Mouse (Mus musculus) liver, embryonic 12.5 days (tissue): ENCODE results near the gene Ssh1. TPM values are rescaled to one million over a fixed set of nuclear protein-coding genes. Genes with fewer than 3 reads are reported as not detected.

Experiments
- ATAC-seq: fragments of 200-750 bp; cut with Nextera tagmentation; 2 replicates; pipeline ENCODE4 v1.8.0; 2017; ENCODE audit warnings: moderate number of reproducible peaks, mild to moderate bottlenecking, moderate library complexity
- H3K27ac ChIP-seq: fragments of 300-500 bp; sonication (generic); 2 replicates; pipeline ENCODE4 v1.5.1; 2016; ENCODE audit warnings: mild to moderate bottlenecking
- H3K27me3 ChIP-seq: fragments of 300-500 bp; sonication (generic); replicated peaks from 2 replicates; pipeline ENCODE4 v1.6.1; 2016; ENCODE audit warnings: mild to moderate bottlenecking, moderate library complexity
- H3K36me3 ChIP-seq: fragments of 300-500 bp; sonication (generic); 2 replicates; pipeline ENCODE4 v1.6.1; 2016; ENCODE audit warnings: mild to moderate bottlenecking, moderate library complexity
- H3K4me1 ChIP-seq: fragments of 300-500 bp; sonication (generic); 2 replicates; pipeline ENCODE4 v1.6.1; 2016
- H3K4me2 ChIP-seq: fragments of 300-500 bp; sonication (generic); 2 replicates; pipeline ENCODE4 v1.6.1; 2016; ENCODE audit warnings: mild to moderate bottlenecking, moderate library complexity
- H3K4me3 ChIP-seq: fragments of 300-500 bp; sonication (generic); 2 replicates; pipeline ENCODE4 v1.5.1; 2016; ENCODE audit warnings: mild to moderate bottlenecking, moderate library complexity
- H3K9ac ChIP-seq: fragments of 300-500 bp; sonication (generic); 2 replicates; pipeline ENCODE4 v1.6.1; 2016; ENCODE audit warnings: mild to moderate bottlenecking, moderate library complexity
- H3K9me3 ChIP-seq: fragments of 300-500 bp; sonication (generic); replicated peaks from 2 replicates; pipeline ENCODE4 v1.6.1; 2016; ENCODE audit warnings: mild to moderate bottlenecking, moderate library complexity
- WGBS: fragments of 180-500 bp; shearing (Covaris S2); methylation state at CpG from one replicate; pipeline ENCODE4 v1.1.7; 2016; ENCODE audit not compliant: insufficient replicate concordance; 5-methylcytosine and 5-hydroxymethylcytosine counted together
- polyA plus RNA-seq: library from polyadenylated mRNA; unstranded; fragments of >200 nt; fragmentation: Nextera tagmentation; extraction: Ambion mirVana; gene quantifications from 2 replicates; pipeline ENCODE4 v1.2.1, GENCODE M21; 2016

Gene Ssh1
- polyA plus RNA-seq, 1 experiment from 2014 or later: 8.9 TPM

DNA sequence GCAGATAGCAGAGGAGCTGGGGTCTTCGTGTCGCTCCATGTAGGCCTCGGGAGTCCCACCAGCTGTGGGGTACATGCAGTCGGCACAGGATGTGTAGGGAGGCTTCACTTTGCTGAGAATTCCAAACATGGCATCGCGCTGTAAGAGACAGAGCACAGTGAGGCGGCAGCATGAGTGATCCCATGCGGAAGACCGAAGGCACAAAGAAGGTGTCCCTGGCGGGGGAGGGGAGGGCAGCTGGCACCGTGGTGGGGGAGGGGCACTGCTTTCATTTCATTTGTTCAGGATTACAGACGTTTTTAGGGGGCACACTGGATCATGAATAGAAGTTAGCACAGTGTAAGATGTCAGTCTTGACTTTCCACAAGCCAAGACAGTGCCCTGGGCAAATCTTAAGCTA, 50.4 kb downstream of the Ssh1 start:
- H3K4me3 ChIP-seq: no peak overlapping the region
- 82% methylated on average over 12 of the region's 12 CpGs for WGBS
- peaks cover 18% of the 10 kb centered on the region for H3K4me1 ChIP-seq
- H3K9me3 ChIP-seq: no peaks in the 10 kb centered on the region
- no peak overlapping the region for H3K27ac ChIP-seq
- no peak for ATAC-seq
- H3K36me3 ChIP-seq: peaks cover 97% of the 10 kb centered on the region
- no peak overlapping the region for H3K9ac ChIP-seq
- H3K27me3 ChIP-seq: no peaks in the 10 kb centered on the region
- no peak overlapping the region for H3K4me2 ChIP-seq

DNA sequence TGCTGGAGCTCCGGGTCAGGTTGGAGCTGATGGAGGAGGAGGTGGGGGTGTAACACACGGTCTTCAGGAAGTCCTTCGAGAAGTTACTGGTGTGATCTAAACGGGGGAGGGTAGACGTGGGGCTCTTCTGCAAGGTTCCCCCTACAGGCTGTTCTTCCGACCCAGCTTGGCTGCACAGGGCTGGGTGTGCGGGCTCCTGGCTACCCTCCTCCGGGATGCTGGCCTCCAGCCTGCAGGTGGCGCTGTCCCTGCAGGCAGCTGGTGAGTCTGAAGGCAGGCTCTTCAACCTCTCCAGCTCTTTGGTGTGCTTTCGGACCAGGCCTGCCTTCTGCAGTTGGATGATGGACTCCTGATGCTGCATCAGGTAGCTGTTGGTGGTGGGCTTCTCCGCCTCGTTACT, 51.1 kb downstream of the Ssh1 start:
- H3K4me2 ChIP-seq: no peak overlapping the region
- H3K9ac ChIP-seq: no peak overlapping the region
- H3K27ac ChIP-seq: no peak overlapping the region
- peaks cover 97% of the 10 kb centered on the region for H3K36me3 ChIP-seq
- H3K4me3 ChIP-seq: no peak overlapping the region
- peak; percentile 32; the same call in 1 of the 2 replicates for ATAC-seq
- H3K4me1 ChIP-seq: peaks cover 25% of the 10 kb centered on the region
- H3K27me3 ChIP-seq: no peaks in the 10 kb centered on the region
- 77% methylated on average over 12 of the region's 12 CpGs for WGBS
- no peaks in the 10 kb centered on the region for H3K9me3 ChIP-seq

DNA sequence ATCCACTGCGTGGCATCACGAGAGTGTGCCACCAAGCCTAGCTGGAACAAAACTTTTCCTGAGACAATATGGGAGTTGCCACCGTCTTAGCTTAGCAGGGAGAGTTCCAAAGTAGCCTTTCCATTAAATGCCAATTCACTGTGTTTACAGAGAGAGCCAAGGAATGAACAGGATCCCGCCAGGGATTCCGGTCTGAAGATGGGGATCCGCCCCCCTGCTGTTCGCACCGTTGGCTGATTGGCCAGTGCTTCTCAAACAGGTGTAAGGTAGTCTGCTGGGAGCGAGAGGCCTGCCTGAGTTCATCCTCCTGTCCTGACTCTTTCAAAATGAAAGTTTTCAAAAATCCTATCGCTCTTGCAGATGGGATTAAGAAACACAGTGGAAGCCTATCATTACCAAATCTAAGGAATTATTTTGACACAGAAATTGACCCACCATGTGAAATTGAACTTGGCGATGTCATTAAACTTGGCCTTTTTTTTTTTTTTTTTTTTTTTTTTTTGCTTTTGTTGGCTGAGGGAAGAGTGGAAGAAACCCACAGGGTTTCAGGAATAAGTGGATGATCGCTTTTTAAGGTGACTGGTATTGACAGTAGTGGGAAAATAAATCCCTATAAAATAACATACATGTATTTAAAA, 54.3 kb downstream of the Ssh1 start:
- H3K9ac ChIP-seq: no peak overlapping the region
- no peaks in the 10 kb centered on the region for H3K9me3 ChIP-seq
- H3K4me2 ChIP-seq: no peak overlapping the region
- H3K4me3 ChIP-seq: no peak overlapping the region
- H3K4me1 ChIP-seq: peaks cover 44% of the 10 kb centered on the region
- H3K27ac ChIP-seq: no peak overlapping the region
- no peak for ATAC-seq
- peaks cover 65% of the 10 kb centered on the region for H3K36me3 ChIP-seq
- 73% methylated on average over 12 of the region's 12 CpGs for WGBS
- no peaks in the 10 kb centered on the region for H3K27me3 ChIP-seq

GRCm38 (mm10) chr5:113937650-113938049, 56.0 kb downstream of the Ssh1 start:
- no peak overlapping the region for H3K9ac ChIP-seq
- 0 out of 2 replicates have a peak, but pooled peaks have one; percentile 26 for ATAC-seq
- H3K27me3 ChIP-seq: no peaks in the 10 kb centered on the region
- peaks cover 48% of the 10 kb centered on the region for H3K36me3 ChIP-seq
- no peak overlapping the region for H3K4me2 ChIP-seq
- peaks cover 48% of the 10 kb centered on the region for H3K4me1 ChIP-seq
- H3K27ac ChIP-seq: no peak overlapping the region
- no peak overlapping the region for H3K4me3 ChIP-seq
- WGBS: 31% methylated on average over 7 of the region's 7 CpGs
- no peaks in the 10 kb centered on the region for H3K9me3 ChIP-seq

GRCm38 (mm10) chr5:113933889-113934288, 59.8 kb downstream of the Ssh1 start:
- WGBS: 46% methylated on average over 6 of the region's 6 CpGs
- no peaks in the 10 kb centered on the region for H3K27me3 ChIP-seq
- no peaks in the 10 kb centered on the region for H3K9me3 ChIP-seq
- no peak overlapping the region for H3K27ac ChIP-seq
- no peak overlapping the region for H3K9ac ChIP-seq
- H3K4me1 ChIP-seq: peaks cover 61% of the 10 kb centered on the region
- peaks cover 13% of the 10 kb centered on the region for H3K36me3 ChIP-seq
- H3K4me3 ChIP-seq: no peak overlapping the region
- no peak for ATAC-seq
- H3K4me2 ChIP-seq: 0 out of 2 replicates have a peak overlapping the region, but pooled peaks have one; percentile 10

- H3K4me2 ChIP-seq: 0 out of 2 replicates have a peak overlapping the region, but pooled peaks have one; percentile 10
- no peak overlapping the region for H3K4me3 ChIP-seq
- peaks cover 9% of the 10 kb centered on the region for H3K36me3 ChIP-seq
- H3K9ac ChIP-seq: no peak overlapping the region
- H3K27ac ChIP-seq: no peak overlapping the region
- no peaks in the 10 kb centered on the region for H3K9me3 ChIP-seq
- no peaks in the 10 kb centered on the region for H3K27me3 ChIP-seq
- WGBS: 80% methylated on average over 4 of the region's 4 CpGs
- no peak for ATAC-seq
- H3K4me1 ChIP-seq: peaks cover 57% of the 10 kb centered on the region
Measured at GRCm38 (mm10) chr5:113933480-113933879, 60.2 kb downstream of the Ssh1 start.

DNA sequence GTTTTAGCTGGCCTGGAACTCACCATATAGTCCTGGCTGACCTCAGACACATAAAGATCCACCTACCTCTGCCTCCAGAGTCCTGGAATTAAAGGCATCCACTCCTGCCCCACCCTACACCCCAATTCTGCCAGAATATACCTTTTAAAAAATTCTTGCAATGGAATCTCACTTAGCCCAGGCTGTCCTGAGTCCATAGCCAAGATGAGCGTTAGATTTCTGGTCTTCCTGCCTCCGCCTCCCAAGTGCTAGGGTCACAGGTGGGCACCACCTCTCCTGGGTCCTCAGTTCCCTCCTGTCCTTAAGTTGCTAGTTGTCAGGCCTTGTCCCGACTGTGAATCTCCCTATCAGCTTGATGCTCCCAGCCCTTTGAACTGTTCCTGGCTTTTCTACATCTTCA, 61.4 kb downstream of the Ssh1 start:
- Histone ChIP-seq H3K36me3 (no peaks in the 10 kb centered on the region), H3K4me3 (no peak overlapping the region)
- 69% methylated on average over 3 of the region's 3 CpGs for WGBS

GRCm38 (mm10) chr5:113930648-113931609, 62.8 kb downstream of the Ssh1 start:
- Histone ChIP-seq H3K27me3 (no peaks in the 10 kb centered on the region), H3K9ac (no peak overlapping the region), H3K9me3 (0 out of 2 replicates have a peak, but pooled peaks cover 5% of the 10 kb centered on the region), H3K4me1 (peaks cover 43% of the 10 kb centered on the region), H3K4me3 (no peak overlapping the region), H3K36me3 (no peaks in the 10 kb centered on the region), H3K4me2 (peak overlapping the region; percentile 30), H3K27ac (peak overlapping the region; percentile 54; the same call in 1 of the 2 replicates)
- 19% methylated on average over 18 of the region's 18 CpGs for WGBS
- ATAC-seq: no peak

More for the DNA sequence above, 61.4 kb downstream of the Ssh1 start:
- no peak for ATAC-seq
- no peak overlapping the region for H3K9ac ChIP-seq
- H3K4me2 ChIP-seq: no peak overlapping the region
- no peaks in the 10 kb centered on the region for H3K27me3 ChIP-seq
- H3K9me3 ChIP-seq: 0 out of 2 replicates have a peak, but pooled peaks cover 5% of the 10 kb centered on the region
- H3K27ac ChIP-seq: no peak overlapping the region
- H3K4me1 ChIP-seq: peaks cover 45% of the 10 kb centered on the region

DNA sequence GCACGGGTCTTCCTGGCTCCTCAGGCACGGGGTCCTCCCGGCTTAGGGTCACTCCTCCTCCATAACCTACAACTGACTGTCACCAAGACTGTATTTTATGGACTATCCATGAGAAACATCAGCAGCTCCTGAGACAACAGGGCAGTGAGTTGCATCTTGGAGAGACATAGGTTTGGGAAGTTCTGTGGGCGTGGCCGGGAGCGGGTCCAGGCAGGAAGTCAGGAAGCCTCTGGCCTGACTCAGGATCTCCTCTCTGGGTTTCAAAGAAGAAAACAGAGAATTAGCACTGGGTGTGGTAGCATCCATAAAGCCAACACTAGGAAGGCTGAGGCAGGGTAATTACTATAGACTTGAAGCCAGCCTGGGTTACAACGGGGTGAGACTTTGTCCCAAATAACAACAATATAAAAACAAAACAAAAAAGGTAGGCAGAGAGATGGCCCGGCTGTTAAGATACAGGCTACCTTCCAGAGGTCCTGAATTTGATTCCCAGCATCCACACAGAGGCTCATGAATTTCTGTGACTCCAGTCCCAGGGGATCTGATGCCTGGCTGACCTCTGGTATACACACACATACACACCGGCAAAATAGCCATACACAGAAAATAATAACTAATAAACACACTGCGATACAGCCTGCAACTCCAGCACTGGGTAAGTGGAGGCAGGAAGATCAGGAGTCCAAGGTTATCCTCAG, 63.6 kb downstream of the Ssh1 start:
- Histone ChIP-seq H3K9ac (no peak overlapping the region), H3K4me1 (peaks cover 47% of the 10 kb centered on the region), H3K27ac (0 out of 2 replicates have a peak overlapping the region, but pooled peaks have one; percentile 54), H3K4me2 (no peak overlapping the region), H3K27me3 (no peaks in the 10 kb centered on the region), H3K9me3 (0 out of 2 replicates have a peak, but pooled peaks cover 5% of the 10 kb centered on the region), H3K36me3 (no peaks in the 10 kb centered on the region), H3K4me3 (no peak overlapping the region)
- ATAC-seq: no peak
- 41% methylated on average over 10 of the region's 10 CpGs for WGBS

- H3K4me2 ChIP-seq: no peak overlapping the region
- peaks cover 47% of the 10 kb centered on the region for H3K4me1 ChIP-seq
- WGBS: 51% methylated on average over 10 of the region's 10 CpGs
- no peak for ATAC-seq
- H3K9me3 ChIP-seq: 0 out of 2 replicates have a peak, but pooled peaks cover 5% of the 10 kb centered on the region
- no peak overlapping the region for H3K27ac ChIP-seq
- H3K36me3 ChIP-seq: no peaks in the 10 kb centered on the region
- H3K9ac ChIP-seq: no peak overlapping the region
- H3K27me3 ChIP-seq: no peaks in the 10 kb centered on the region
- H3K4me3 ChIP-seq: no peak overlapping the region
Measured at GRCm38 (mm10) chr5:113929526-113929925, 64.2 kb downstream of the Ssh1 start.

GRCm38 (mm10) chr5:113924608-113925007, 69.1 kb downstream of the Ssh1 start:
- Histone ChIP-seq H3K4me1 (peaks cover 34% of the 10 kb centered on the region), H3K27me3 (no peaks in the 10 kb centered on the region), H3K4me2 (no peak overlapping the region), H3K4me3 (no peak overlapping the region), H3K9me3 (0 out of 2 replicates have a peak, but pooled peaks cover 5% of the 10 kb centered on the region), H3K27ac (no peak overlapping the region), H3K9ac (no peak overlapping the region), H3K36me3 (no peaks in the 10 kb centered on the region)
- 24% methylated on average over 4 of the region's 4 CpGs for WGBS
- no peak for ATAC-seq
